Mouse (Mus musculus): ENCODE measurements at regions not wholly inside any gene's neighbourhood (a gene's known extent, or its start where the extent isn't known, plus 50 kb on each side); places are given as distances from the start of the nearest gene placed in this dataset.

- H3K27ac ChIP-seq (ENCODE audit: low read length): no peak overlapping the region
- no peak for ATAC-seq (ENCODE audit: low FRiP score, low TSS enrichment)
- H3K9me3 ChIP-seq (ENCODE audit: low read length): no peaks in the 10 kb centered on the region
- H3K4me2 ChIP-seq (replicated peaks; ENCODE audit: low read depth, low read length): no peak overlapping the region
- 46% methylated on average over 2 of the region's 2 CpGs for WGBS
- no peak overlapping the region for H3K4me3 ChIP-seq (ENCODE audit: low read length)
- H3K4me1 ChIP-seq (ENCODE audit: insufficient read depth, low read length): no peaks in the 10 kb centered on the region
- H3K36me3 ChIP-seq (ENCODE audit: insufficient read depth, low read length): no peaks in the 10 kb centered on the region
- no peaks in the 10 kb centered on the region for H3K27me3 ChIP-seq (ENCODE audit: insufficient read depth, low read length)
- no peak overlapping the region for H3K9ac ChIP-seq (replicated peaks; ENCODE audit: low read length)
These were observed 832.7 kb upstream of the Fam160b2 start for GRCm38 (mm10) chr14:71432364-71432763.
